Mouse (Mus musculus) heart, postnatal 14 days (tissue): ENCODE results near the gene Aamp. TPM values are rescaled to one million over a fixed set of nuclear protein-coding genes. Genes with fewer than 3 reads are reported as not detected.

ENCODE experiments used
- DNase-seq, 2 experiments: peaks; one replicate each; pipeline ENCODE4 v3.0.0; 2021 to 2022
- intact Hi-C: fragments of 180-260 bp; cut with DNase I; formaldehyde crosslinking; loops from one replicate; pipeline ENCODE4 v1.15.1; 2025
- total RNA-seq, 2 experiments: library from RNA; stranded (reverse); gene quantifications; 2 replicates each; pipeline ENCODE4 v1.2.3; 2021

Aamp gene
- total RNA-seq, 2 experiments from 2014 or later = 95.5 to 98.9 TPM

GRCm38 (mm10) chr1:74303509-74304338 is 19.2 kb upstream of the Aamp start:
- DNase-seq = peak; percentile 87 to 88
- intact Hi-C loops = no loop called here

- intact Hi-C loops = no loop called here
- DNase-seq = no peak
These were observed 18.3 kb upstream of the Aamp start for GRCm38 (mm10) chr1:74302835-74303234.

DNA sequence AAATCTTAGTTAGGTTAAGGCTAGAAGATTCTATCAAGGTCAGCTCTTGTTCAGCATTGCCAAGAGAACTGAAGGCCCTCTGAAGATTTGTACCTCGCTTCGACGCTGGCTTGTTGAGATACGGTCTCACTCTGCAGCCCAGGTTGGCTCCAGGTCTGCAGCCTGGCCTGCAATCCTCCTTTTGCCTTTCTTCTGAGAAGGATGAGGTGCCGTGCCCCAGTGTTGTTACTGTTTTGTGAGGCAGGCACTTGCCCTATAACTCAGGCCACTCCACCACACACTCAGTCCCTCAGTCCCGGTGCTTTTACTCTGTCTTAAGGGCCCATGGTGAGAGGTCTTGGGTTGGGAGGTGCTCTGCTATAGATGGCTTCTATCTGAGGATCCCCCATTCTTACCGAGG is 17.7 kb upstream of the Aamp start:
- no peak for DNase-seq
- intact Hi-C loops = no loop called here

DNA sequence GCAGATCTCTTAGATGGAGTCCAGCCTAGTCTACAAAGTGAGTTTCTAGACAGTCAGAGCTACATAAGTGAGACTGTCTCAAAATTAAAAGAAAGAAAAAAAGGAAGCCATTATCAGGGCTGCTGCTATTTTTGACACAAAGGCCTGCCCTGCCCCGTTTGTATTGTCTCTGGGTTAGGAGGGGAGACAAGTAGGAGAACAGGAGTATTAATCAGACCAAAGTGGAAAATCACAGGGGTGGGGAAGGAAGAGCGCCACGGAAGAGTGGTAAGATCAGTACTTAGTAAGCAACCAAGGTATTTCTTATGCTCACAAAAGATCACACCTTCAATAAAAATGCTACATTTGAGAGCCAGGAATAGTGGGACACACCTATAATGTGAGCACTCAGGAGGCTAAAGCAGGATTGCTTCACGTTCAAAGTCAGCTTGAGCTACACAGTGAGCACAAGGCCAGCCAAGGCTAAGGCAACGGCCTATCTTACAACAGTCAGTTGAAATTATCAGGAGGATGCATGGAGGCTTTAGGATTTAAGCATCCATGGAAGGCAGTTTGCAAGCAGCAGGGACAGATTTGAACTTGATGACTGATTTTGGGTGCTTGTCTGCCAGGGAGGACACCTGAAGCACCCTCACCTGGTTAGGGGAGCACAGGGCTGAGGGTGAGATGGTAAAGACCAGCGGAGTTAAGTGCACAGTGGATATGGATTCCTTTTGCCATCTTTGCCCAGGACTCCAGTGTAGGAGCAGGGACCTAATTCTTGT is 16.0 kb upstream of the Aamp start:
- intact Hi-C loops = no loop called here
- no peak for DNase-seq

- intact Hi-C loops = no loop called here
- peak; percentile 56 to 67 for DNase-seq
These were observed 14.5 kb upstream of the Aamp start for GRCm38 (mm10) chr1:74298996-74299395.

- intact Hi-C loops = no loop called here
- DNase-seq = no peak
These were observed 13.7 kb upstream of the Aamp start for GRCm38 (mm10) chr1:74298157-74298750.

- DNase-seq = peak; percentile 46 to 51
These were observed 12.7 kb upstream of the Aamp start for GRCm38 (mm10) chr1:74297269-74297668.

DNA sequence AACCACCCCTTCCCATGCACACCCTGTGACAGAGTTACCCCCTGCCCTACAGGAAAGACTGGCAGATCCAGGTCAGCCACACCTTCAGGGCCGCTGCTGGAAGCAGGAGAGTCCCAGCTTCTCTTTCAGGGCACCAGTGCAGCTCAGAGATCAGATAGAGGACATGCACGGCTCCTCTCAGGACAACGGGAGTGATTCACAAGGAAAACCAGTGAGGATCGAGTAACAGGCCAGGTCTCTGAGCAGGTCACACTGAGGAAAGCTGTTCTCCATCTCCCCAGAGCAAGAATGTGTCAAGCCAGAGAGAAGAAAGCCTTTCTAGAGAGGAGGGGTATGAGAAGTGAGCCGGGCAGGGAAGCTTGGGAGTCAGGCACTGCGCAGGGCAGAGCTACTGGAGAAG is 11.9 kb upstream of the Aamp start:
- intact Hi-C loops = no loop called here
- DNase-seq = no peak

More at GRCm38 (mm10) chr1:74297269-74297668, 12.7 kb upstream of the Aamp start:
- intact Hi-C loops = no loop called here

DNA sequence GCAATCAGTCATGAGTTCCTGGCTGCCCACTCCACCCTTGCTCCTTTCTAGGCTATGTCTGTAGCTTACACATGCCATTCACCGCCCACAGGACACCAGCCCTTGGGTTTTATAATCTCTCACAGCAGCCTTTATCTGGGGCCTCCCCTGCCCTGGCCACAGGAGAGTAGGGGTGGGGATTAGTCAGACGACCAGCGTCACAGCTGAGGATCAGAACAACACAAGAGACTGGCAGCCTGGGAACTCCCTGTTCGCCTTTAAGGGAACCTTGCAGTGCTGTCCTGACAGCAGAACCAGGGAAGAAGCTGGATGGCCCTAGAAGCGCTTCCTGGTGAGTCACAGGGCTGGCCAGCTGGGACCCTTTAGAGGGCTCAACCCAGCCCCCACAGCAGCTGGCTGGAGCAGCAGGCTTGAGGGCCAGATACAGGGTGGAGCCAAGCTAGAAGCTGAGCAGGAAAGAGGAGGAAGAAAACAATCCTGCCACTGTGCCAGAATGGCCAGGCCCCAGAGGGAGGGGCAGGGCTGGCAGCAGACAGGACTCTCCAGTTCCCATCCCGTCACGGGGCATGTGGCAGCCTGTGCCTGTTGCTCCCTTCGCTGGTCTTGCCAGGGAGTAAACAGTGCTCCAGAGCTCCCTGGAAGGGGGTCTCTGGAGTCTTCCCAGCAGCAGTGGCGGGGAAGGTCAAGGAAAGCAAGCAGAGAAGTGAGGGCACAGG is 11.1 kb upstream of the Aamp start:
- intact Hi-C loops = no loop called here
- DNase-seq = peak; percentile 92 to 93

DNA sequence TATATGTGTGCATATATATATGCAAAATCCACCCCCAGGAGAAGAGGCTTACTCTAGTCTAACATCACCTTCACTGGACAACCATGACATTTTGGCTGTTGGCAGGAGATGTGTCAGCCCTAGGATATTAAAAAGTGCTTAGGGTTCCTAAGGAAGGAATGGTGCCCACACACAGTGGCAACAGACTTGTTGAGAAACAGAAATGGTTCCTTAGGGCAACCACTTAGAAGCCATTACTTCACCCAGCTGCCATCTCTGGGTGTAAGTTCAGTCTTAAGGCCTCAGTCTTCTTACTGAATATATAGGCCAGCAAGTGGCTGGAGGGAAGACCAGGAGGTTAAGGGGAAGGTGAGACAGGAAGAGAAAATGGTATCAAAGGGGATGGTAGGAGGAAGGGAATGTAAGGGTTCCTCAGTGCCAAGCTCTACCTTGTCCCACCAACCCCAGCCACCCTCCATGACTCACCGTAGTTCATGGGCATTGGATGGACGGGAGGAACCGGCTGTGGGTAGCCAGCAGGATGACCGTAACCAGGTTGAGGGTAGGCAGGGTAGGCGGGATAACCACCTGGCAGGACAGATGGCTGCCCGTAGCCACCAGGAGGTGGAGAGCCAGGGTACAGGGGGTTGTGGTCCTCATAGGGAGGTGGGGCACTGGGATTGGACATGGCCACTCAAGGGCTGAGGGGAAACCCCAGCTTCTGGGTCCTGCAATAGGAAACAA is 10.4 kb upstream of the Aamp start:
- no peak for DNase-seq
- intact Hi-C loops = no loop called here

GRCm38 (mm10) chr1:74294090-74294643 is 9.6 kb upstream of the Aamp start:
- DNase-seq = no peak
- intact Hi-C loops = no loop called here

- no peak for DNase-seq
- intact Hi-C loops = no loop called here
These were observed 8.9 kb upstream of the Aamp start for GRCm38 (mm10) chr1:74293306-74293960.

GRCm38 (mm10) chr1:74292331-74293020 is 7.9 kb upstream of the Aamp start:
- intact Hi-C loops = no loop called here
- no peak for DNase-seq

DNA sequence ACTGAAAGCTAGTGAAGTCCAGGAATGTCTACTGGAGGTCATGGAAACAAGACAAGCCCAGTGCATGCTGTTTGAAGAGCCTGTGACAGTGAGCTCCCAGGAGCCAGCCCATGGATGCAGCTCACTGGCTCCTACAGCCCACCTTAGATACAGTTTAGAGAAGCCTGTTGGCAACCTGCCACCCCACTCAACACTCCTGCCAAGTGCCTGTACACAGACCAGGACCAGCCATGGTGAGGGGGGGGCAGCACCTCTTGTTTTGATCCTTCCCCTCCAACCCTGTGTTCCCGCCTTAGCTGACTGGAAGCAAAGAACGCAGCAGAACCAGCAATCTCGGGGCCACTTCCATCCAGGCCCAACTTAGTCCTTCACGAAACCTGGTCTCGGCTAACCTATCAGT is 5.6 kb upstream of the Aamp start:
- intact Hi-C loops = no loop called here
- DNase-seq = peak in 1 of 2 experiments; percentile 59

DNA sequence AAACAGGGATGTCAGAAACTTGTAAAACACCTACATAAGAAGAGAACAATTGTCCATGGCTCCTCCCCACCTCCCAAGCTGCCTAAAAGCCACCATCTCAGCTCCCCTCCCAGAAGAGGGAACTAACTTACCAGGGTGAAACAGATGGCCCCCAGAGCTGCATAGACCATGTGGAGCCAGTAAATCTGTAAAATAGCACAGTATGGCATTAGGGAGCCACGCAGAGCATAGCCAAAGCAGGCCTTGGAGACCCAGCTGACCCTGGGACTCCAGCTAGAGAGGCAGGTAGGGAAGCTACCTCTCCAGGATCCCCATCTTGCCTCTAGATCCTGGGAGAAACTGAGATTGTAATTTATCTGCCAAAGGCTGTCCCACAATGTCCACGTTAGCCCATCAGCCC is 5.2 kb upstream of the Aamp start:
- intact Hi-C loops = loop anchor here (1.0 to 5.0 kb wide), 4 partner anchors 19 to 163 kb away; partner anchors contain the start of gene Catip
- DNase-seq = no peak

DNA sequence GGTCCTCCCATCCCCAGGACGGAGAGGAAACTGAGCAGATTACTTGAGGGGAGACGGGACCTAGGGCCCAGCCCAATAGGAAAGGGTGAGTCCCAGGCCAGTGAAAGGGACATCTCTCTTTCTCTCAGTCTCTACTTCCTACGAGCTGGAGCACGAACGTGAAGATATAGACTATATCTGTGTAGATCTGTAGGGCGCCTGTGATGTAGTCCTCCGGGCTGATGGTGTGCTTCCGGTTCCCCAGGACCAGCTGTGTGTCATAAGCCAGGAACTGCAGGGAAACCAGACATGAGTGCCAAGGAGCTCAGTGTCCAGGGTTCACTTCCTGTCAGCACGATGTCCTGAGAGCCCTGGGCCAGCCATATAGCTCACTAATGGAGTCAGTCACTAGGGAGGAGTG is 4.7 kb upstream of the Aamp start:
- intact Hi-C loops = loop anchor here (1.0 to 5.0 kb wide), 4 partner anchors 20 to 163 kb away; partner anchors contain the start of gene Catip
- no peak for DNase-seq

- intact Hi-C loops = loop anchor here (2.0 to 5.0 kb wide), 3 partner anchors 20 to 164 kb away; partner anchors contain the start of gene Catip
- no peak for DNase-seq
These were observed 3.8 kb upstream of the Aamp start for GRCm38 (mm10) chr1:74288327-74288726.
